Mouse (Mus musculus): Measurements from ENCODE around the gene Nim1k. TPM values are rescaled to one million over a fixed set of nuclear protein-coding genes. Genes with fewer than 3 reads are reported as not detected.
"Not testable (repeated sequence)": the region's sequence is repeated elsewhere in the genome, so short reads cannot be mapped to it uniquely, and the experiment has no call there.

Gene Nim1k
- total RNA-seq, 2 experiments from 2014 or later: 13.1 to 14.0 TPM

DNA sequence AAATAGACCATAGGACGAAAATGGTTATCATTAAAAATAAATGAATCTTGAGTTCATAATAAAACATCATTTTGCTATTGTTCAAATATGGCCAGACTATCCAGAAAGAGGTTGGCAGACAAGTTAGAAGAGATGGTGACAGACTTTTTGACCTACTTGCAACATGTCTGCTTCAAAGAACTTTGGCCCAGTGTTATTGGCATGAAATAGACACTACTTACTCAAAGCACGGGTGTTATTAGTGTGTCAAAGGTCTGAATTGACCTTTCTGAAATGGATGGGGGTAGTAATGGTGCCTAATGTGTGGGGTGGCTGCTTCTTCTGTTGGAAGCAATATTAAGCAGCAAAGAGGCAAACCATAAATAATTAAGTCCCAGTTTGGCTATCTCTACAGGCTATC, 39.6 kb downstream of the Nim1k start:
- DNase-seq (ENCODE audit: low spot score in 2 of 2): no peak
- no peak overlapping the region for H3K27ac ChIP-seq
- no peak for TF ChIP-seq CTCF (conservative IDR thresholded peaks at IDR 0.05)
- no peak overlapping the region for H3K4me3 ChIP-seq

DNA sequence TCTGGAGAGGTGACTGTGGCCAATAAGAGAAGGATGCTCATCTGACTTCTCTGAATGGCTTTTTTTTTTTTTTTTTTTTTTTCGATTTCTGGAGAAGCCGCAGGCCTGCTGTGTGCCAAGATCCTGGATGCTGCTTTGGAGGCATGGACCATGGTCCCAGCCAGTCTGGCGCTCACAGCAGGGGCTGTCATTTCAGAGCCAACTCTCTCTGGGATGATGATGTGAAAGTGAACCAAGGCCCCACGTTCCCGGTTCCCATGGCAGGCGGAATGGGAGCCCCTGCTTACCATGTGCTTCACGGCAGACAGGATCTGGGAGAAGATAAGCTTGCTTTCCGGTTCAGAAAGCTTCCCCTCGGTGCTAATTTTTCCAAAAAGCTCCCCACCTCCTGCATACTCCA, 41.9 kb downstream of the Nim1k start:
- Histone ChIP-seq H3K27ac (no peak overlapping the region), H3K4me3 (no peak overlapping the region)
- DNase-seq (ENCODE audit: low spot score in 2 of 2): no peak
- TF ChIP-seq CTCF (conservative IDR thresholded peaks at IDR 0.05): no peak

DNA sequence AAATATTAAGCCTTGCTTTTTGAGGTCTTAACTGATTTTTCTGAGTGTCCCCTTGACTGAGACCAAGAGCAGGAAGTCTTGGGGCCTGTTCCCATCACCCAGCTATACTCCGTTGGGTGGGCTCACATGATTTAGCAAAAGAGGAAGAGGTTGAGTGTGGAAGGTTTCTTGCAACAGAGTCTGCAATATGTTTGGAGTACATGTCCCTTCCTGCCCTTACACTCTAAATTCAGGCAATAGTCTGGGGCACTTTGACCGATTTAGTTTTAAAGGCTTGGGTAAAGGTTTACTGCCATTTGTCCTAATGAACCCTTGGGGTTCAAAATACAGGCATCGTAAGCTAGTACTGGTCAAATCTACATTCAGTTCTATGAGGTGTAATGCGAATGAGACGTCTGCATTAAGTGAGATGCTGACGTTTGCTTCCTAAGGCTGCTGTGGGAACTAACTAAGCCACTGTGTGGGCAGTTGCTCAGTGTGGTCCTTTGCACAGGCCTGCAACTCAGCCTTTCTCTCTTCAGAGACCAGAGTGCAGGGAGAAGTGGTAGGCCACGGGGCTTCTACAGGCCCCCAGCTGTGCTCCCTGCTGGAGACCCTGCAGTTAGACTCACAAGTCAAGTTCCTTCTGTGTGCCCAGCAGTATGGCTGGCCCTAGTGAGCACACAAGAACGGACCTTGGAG, 42.4 kb downstream of the Nim1k start:
- TF ChIP-seq CTCF (conservative IDR thresholded peaks at IDR 0.05): no peak
- no peak overlapping the region for H3K4me3 ChIP-seq
- DNase-seq (ENCODE audit: low spot score in 2 of 2): no peak
- peak overlapping the region; percentile 1; the same call in 1 of the 2 replicates for H3K27ac ChIP-seq

GRCm38 (mm10) chr13:119712463-119712862, 43.2 kb downstream of the Nim1k start:
- DNase-seq (ENCODE audit: low spot score in 2 of 2): no peak
- no peak overlapping the region for H3K27ac ChIP-seq
- no peak for TF ChIP-seq CTCF (conservative IDR thresholded peaks at IDR 0.05)
- no peak overlapping the region for H3K4me3 ChIP-seq

GRCm38 (mm10) chr13:119710268-119710610, 45.4 kb downstream of the Nim1k start:
- DNase-seq (ENCODE audit: low spot score in 2 of 2): no peak
- no peak overlapping the region for H3K27ac ChIP-seq
- no peak for TF ChIP-seq CTCF (conservative IDR thresholded peaks at IDR 0.05)
- H3K4me3 ChIP-seq: no peak overlapping the region

DNA sequence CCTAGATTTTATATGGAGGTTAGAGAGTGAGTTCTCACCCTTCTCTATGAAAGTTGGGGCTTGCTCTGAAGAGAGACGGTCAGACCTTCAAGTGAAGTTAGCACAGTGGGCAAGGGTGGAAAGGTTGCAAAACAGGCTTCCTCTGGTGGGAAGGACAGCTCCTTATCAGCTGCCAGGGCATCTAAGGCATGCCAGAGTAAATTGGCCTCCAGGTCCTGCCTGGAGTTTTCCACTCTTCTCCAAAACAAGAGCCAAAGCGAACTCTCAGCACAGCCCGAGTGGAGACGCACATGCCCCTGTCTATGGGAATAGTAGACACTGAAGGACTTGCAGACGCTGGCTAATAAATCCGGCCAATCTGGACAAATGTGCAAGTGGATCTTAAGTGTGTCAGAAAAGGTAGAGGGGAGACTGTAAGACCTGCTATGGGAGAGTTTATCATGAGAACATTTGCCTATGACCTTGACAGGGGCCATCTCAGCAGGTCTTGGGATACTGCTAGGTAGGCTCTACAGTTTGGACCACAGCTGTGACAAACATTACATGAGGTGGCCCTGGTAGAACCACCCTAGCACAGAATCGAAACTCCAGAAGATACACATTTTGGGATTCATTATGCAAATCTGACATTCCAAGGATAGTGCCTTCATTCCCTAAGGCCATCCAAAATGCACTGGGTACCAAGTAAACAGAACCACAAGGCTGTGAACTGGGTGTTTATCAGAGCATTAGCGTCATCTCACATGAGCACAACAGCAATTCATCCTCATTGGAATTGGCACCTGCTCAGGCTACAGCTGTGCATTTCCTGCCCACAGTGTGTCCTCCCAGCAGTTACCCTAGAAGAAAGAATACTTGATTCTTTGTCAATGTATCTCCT, 46.1 kb downstream of the Nim1k start:
- no peak for DNase-seq (ENCODE audit: low spot score in 2 of 2)

GRCm38 (mm10) chr13:119708941-119709340, 46.7 kb downstream of the Nim1k start:
- no peak overlapping the region for H3K27ac ChIP-seq
- DNase-seq (ENCODE audit: low spot score in 2 of 2): no peak
- no peak overlapping the region for H3K4me3 ChIP-seq
- no peak for TF ChIP-seq CTCF (conservative IDR thresholded peaks at IDR 0.05)

More for the DNA sequence above, 46.1 kb downstream of the Nim1k start:
- no peak overlapping the region for H3K4me3 ChIP-seq
- TF ChIP-seq CTCF (conservative IDR thresholded peaks at IDR 0.05): no peak
- H3K27ac ChIP-seq: no peak overlapping the region

DNA sequence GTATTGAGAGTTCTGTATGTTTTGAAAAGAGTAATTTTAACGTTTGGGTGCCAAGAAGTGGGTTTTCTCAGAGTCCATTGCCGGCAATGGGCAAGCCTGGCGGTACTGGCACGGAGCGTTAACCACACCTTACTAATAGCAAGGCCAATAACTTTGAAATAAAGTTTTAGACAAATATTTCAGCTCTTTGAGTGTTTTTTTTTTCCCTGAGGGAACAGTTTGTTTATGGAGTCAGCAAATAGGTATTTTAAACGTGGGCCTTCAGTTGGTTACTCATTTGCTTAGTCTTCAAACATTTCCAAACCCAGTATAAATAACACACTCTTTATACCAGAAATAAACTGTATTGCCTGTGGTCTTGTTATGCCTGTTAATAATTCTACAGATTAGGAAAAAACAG, 47.8 kb downstream of the Nim1k start:
- no peak for TF ChIP-seq CTCF (conservative IDR thresholded peaks at IDR 0.05)
- Histone ChIP-seq H3K4me3 (no peak overlapping the region), H3K27ac (no peak overlapping the region)
- no peak for DNase-seq (ENCODE audit: low spot score in 2 of 2)

GRCm38 (mm10) chr13:119706953-119707352, 48.7 kb downstream of the Nim1k start:
- Histone ChIP-seq H3K4me3 (no peak overlapping the region), H3K27ac (no peak overlapping the region)
- TF ChIP-seq CTCF (conservative IDR thresholded peaks at IDR 0.05): no peak

DNA sequence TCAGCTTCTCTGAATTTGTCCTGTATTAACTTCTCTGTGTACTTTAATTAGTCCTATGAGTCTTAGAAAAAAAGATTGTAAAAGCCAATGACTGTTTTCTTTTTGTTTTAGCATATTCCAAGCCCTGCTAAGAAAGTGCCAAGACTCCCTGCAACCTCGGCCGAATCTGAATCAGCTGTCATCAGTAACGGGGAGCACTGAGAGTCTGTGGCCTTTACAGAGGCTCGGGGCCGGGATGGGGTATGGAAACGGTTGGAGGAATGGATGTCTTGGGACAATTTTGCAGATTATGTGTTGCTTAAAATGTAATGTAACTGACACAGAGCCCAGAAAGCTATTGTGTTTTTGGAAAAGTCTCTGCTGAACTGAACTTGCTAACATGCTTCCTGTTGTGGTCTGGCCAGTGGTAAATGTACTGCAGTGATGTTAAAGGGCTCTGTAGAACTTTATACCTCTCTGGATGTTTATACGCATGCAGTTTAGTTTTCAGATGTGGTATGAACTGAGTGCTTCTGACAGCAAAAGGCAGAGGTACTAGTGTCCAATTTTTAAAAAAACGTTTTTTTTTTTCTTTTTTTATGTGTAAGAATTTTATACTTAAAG, 49.3 kb downstream of the Nim1k start:
- not testable (repeated sequence) for DNase-seq (ENCODE audit: low spot score in 2 of 2); H3K4me3 ChIP-seq; H3K27ac ChIP-seq

More at GRCm38 (mm10) chr13:119706953-119707352, 48.7 kb downstream of the Nim1k start:
- DNase-seq (ENCODE audit: low spot score in 2 of 2): no peak

GRCm38 (mm10) chr13:119704280-119704679, 51.4 kb downstream of the Nim1k start:
- TF ChIP-seq CTCF (conservative IDR thresholded peaks at IDR 0.05): no peak
- no peak overlapping the region for H3K4me3 ChIP-seq
- DNase-seq (ENCODE audit: low spot score in 2 of 2): no peak
- H3K27ac ChIP-seq: no peak overlapping the region

DNA sequence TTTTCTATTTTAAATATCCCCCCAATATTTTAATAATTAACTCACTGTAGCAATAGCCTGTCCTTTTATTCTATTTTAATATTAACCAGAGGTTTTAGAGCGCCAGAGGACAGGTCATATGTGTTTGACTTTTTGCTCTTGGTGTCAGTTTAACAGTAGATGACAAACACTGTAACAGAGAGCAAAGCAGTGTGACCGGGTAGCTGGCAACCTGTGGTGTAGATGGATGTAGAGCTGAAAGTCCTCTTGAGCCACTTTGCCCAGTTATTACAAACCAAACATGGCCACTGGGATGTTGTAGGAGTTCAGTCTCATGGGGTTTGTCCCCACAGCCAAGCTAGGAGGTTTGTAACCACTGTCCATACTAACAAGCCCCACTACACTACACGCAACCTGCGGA, 57.2 kb downstream of the Nim1k start:
- no peak for DNase-seq (ENCODE audit: low spot score in 2 of 2)
- no peak for TF ChIP-seq CTCF (conservative IDR thresholded peaks at IDR 0.05)
- H3K4me3 ChIP-seq: no peak overlapping the region
- no peak overlapping the region for H3K27ac ChIP-seq

- DNase-seq (ENCODE audit: low spot score in 2 of 2): no peak
- Histone ChIP-seq H3K4me3 (no peak overlapping the region), H3K27ac (no peak overlapping the region)
- no peak for TF ChIP-seq CTCF (conservative IDR thresholded peaks at IDR 0.05)
Measured at GRCm38 (mm10) chr13:119696496-119696895, 59.2 kb downstream of the Nim1k start.
